Mouse (Mus musculus) layer of hippocampus, postnatal 10 days (tissue): ENCODE results near the gene Fosb. TPM values are rescaled to one million over a fixed set of nuclear protein-coding genes. Genes with fewer than 3 reads are reported as not detected.
A peak's percentile ranks its signal among the peaks of the same experiment; 100 is the strongest.

Experiments
- DNase-seq, 2 experiments: peaks; one replicate each; pipeline ENCODE4 v3.0.0; 2021; ENCODE audit warnings: low spot score in 2 of 2
- long read RNA-seq: library from polyadenylated mRNA; stranded (forward); transcript quantifications from one replicate; pipeline ENCODE4 v2.0.0, GENCODE M21; 2023
- total RNA-seq, 2 experiments: library from RNA; stranded (reverse); gene quantifications; 2 replicates each; pipeline ENCODE4 v1.2.3; 2021

Fosb gene
- 1 to 10 TPM; 1.4 to 2.0 TPM for total RNA-seq
- long read RNA-seq, result 0 reads

DNA sequence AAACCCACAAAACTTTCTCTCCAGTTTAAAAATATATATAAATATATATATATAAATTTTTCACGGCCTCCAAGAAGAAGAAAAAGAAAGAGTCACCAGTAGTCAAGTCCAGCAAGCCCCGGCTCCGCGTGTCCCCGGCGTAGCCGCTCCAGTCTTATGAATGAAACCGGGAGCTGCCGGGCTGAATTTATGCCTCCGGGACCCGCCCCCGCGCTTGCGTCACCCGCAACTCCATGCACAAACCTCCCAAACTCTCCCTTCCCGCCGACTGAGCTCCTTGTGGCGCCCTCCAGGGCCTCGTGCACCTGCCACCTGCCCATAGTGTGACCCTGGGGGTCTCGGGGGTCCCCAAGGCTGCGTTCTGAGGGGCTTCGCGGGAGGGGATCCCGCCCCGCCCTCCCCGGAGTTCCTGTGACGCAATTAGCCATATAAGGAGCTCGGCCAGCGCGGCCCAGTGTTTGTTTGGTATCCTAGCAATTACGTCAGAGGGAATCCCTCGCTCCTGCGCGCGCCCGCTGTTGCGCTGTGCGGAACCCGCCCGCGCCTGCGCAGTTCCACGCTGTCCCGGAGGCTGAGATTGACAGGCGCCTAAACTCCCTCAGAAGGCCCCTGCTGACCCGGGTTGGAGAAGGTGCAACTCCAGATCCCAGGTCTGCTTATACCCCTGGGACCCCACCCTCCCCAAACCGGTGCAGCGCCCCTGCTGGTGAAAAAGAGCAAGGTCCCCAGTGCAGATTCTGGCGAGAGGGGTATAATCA, at the start of gene Fosb:
Gene Fosb, minus strand, starts transcription at position 168 of the 758 bp plus-strand sequence.
- DNase-seq, result peak; percentile 92 to 95

DNA sequence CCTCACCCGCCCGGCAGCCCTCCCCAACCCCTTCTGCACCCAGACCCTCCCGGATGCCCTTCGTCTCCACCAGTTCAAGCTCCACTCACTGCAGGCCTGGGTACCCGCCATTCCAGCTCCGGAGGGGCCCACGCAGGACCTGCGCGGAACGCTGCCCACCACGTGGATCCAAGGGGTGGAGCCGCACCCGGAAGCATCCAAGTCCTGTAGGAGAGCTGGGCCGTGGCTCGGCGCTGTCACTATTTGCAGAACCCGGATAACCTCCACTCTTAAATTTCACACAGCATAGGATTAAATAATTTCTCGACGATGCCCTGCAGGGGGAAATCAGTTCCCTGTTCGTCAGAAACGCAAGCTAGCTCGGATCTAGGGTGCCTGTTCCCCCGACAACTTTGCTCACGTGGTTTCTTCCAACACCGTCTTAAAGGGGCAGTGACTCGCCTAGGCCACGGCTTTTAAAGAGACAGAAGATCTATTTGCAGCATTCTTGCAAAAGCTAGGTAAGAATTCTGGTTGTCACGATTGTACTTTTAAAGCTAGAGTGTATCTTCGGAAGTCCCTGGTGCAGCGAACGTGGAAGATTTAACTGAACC, 49.5 kb upstream of the Fosb start, which contains the start of the genes Cd3eap and Ppp1r13l:
Gene Cd3eap, minus strand, starts transcription at position 185 of the 593 bp plus-strand sequence.
Gene Ppp1r13l, plus strand, starts transcription at position 451 of the 593 bp plus-strand sequence.
- DNase-seq, result peak; percentile 86 to 91

DNA sequence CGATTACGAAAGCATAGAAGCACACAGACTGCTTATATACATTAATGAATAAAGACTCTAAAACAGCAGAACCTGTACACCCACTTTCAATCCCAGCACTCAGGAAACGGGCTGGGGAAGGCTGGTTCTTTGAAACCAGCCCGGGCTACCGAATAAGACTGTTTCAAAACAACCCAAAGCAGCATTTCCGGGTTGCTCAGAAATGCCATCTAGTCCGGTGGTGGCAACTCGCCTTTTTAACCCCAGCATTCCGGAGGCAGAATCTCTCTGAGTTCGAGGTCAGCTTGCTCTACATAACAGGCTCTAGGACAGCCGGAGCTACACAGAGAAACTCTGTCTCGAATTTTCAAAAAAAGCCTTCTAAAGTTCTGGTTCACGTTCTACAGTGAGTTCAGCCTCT, 48.8 kb upstream of the Fosb start:
- no peak for DNase-seq

DNA sequence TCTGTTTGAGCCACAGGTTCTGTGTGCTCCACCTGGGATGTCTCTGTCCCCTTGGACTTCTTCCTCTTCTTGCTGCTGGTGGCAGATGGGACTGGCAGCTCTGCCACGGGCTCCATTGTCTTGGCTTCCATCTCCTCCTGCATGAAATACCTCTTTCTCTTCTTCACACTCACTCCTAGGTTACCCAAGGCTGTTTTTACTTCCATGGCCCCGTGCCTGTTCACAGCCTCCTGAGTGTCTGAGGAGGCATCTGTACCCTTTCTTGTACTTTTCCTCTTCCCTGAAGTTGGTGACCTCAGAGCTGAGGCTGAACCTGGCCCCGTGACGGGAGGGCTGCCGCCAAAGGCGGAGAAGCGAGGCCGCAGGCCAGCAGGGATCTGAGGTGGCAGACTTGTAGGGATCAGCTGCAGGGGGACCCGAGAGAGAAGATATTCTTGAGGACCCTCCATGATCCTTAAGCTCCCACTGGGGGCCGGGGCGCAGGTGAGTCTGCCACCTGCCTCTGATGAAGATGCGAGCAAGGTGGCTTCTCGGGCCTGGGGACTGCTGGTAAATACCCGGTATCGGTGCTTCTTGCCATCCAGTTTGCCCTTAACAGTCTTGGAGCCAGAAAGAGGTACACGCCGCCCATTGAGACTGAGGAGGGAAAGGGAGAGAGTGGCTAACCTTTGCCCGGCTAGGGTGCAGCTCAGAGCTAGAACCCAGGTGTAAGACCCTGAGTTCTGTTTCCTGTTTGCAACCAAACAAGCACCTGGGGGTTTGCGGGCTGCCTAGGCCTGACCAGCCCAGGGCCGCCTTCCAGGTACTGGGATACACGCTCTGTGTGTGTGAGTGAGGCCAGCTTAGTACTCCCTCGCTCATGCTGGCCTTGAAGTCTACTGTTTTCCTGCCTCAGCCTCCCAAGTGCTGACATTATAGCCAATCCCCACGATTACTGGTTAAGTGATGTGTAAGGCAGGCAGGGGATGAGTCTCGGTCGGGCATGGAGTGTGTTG, 47.8 kb upstream of the Fosb start:
- no peak for DNase-seq

DNA sequence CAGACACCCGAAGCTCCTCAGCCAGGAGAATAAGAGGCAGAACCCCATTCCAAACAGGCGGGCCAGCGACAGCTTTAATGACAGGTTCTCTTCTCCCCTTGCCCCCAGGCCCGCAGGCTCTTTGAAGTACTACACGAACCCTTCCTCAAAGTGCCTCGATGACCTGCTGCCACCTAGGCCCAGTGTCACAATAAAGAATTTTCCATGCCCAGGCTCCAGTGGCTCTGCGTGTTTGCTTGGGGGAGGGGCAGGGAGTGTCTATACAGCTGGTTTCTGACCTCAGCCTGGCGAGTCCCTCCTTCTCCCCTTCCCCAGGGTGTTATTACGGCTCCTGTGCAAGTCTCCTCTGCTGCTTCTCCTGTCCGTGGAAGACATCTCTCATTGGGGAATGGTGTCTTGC, 46.5 kb upstream of the Fosb start:
- DNase-seq, result no peak

DNA sequence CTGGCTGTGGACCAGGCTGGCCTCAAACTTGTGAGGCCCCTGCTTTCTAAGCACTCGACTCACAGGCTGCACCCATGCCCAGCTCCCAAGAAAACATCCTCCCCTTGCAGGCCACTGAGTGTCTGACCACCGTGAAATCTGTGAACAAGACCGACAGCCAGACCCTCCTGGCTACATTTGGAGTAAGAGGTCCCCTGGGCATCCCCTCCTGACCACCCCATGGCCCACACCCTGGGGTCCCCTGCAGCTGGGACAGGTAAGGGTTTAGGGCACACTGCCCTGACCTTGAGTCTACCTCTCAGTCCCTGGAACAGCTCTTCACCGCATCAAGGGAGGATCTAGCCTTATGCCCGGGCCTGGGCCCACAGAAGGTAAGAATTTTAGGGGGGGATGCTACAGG, 45.1 kb upstream of the Fosb start:
- DNase-seq, result no peak

DNA sequence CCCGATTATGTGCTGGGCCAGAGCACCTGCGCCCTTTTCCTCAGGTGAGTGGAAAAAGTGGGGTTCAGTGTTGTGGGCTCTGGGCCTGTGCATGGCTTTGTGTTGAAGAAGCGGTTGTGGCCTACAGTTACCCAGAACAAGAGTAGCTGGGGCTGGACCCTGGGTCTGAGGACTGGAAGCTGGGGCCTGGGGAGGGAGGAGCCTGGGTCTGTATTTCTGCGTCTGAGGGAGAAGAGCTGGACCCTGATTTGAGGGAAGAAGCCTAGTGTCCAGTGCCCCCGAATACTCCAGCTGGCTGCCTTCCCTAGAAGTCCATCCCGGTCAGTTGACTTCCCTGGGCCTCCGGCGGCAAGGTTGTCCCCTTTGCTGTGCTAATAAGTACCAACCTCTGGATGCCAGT, 40.4 kb upstream of the Fosb start:
- DNase-seq, result no peak

DNA sequence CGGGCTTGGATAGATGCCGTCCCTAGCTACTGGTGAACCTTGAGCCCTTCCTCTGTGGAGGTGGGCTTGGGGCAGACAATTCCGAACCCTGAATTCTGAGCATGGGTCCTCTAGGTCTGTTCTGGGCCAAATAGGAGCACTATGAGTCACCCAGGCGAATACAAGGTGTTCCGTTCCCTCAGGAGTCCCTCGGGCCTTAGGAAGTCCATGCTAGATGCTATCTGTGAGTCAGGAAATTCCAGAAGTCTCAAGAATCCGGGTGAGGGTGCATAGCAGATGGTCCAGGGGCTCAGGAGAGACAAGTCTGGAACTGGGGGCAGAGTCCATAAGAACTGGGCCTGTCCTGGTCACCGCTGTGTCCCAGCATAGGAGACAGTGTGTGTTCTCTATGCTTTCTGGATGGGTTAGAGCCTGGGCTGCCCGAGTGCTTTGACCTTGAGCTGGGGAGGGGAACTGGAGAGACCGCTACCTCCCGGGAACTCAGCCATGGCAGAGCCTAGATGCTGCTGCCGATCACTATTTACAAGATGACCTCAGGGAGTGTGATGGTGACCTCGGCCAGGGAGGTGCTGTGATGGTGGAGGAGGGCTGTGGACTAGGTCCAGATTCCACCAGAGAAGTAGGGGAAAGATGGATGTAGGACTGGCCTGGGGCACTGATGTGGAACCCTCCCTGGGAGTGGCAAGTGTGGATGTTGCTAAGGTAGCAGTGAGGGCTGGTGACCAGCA, 39.5 kb upstream of the Fosb start:
- no peak for DNase-seq

DNA sequence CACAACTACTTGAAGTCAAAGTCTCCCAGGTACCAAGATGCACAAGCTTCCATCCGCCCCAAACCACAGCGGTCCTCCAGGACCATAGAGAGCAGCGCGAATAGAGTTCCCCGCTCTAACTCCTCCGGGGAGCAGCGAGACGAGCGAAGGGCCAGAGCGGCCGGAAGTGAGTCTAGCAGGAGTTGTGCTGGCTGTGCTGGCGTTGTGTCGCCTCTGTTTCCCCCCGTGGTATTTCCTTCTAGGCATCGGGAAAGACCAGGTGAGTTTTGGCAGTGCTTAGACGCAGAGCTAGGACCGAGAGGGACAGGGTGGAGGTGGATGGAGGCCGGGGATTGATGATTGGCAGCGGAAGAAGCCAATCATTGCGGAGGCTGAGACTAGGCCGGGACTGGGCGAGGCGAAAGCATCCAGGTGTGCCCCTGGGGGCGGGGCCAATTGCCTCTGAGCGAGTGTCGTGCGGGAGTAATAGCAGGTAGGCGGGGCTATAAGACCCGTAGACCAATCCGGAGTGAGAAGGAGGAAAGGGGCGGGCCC, 35.2 kb upstream of the Fosb start:
- DNase-seq, result peak; percentile 89 to 94

DNA sequence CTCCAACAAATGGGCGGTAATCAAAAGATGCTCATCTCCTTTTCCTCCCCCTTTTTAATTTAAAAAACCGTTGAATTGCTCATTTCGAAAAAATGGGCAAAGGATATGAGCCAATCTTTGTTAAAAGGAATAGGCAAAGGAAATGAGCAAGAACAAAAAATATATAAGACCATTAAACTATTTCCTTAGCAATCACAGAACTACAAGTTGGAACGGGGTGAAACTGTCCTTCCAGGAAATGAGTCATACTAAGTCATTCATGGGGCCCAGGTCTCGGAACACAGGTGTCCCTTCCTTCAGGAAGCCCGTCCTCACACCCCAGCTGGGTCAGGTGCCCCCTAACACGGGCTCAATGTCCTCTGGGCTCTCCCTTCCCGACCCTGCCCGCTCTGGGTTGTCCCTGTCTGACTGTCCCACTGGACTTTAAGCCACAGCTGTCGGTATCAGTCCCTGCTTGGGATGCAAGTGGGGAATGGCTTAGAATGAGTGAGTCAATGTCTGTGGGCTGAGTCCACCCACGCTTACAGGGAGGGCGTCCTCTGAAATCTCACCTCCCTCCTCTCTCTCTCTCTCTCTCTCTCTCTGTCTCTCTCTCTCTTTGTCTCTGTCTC, 34.5 kb upstream of the Fosb start, which contains the start of gene Ercc1:
Gene Ercc1, plus strand, starts transcription at position 542 of the 611 bp plus-strand sequence.
- no peak for DNase-seq

DNA sequence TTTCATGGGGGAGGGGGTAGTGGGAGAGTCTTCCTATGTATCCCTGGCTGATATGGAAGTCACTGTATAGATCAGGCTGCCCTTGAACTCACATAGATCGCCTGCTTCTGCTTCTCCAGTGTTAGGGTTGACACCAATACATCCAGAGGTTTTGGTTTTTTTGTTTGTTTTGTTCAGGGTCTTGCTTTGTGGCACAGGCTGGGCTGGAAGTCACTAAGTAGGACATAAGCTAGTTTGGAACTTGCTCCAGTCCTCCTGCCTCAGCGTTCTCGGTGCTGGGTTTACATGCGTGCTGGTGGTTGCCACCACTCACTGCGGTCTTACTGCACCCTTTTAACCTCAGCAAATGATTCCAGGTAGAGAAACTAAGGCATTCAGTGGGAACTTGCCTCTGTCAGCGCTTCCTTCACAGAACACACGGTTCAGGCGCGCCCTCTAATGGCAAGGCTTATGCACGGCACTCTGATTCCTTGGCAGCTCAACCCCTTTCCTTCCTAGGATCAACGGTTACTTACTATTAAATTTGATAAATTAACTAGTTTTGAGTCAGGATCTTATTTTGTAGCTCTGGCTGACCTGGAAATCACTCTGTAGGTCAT, 33.5 kb upstream of the Fosb start:
- peak; percentile 77 to 78 for DNase-seq

DNA sequence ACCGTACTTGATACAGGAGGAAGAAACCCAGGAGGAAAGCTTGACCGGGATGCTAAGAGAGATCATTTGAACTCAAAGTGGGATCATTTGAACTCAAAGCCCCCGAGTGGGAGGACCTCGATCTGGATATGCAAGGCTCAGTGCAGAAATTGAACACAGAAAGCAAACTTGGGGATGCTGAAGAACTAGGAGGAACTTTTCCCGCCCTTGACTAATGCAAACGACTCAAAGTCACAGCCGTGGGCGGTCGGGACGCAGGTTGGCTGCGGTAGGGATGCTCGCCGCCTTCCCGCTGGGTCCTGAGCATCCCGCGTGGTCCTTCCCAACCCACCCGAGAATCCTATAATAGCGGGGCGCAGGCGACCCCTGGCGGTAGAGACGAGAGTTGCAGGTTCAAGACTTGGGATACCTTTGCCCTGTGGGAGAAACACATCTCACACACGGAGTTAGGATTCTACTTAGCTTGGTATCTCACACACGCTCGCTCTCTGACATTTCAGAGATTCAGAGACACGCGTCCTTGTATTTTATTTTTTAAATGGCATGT, 32.7 kb upstream of the Fosb start:
- peak; percentile 92 to 94 for DNase-seq

DNA sequence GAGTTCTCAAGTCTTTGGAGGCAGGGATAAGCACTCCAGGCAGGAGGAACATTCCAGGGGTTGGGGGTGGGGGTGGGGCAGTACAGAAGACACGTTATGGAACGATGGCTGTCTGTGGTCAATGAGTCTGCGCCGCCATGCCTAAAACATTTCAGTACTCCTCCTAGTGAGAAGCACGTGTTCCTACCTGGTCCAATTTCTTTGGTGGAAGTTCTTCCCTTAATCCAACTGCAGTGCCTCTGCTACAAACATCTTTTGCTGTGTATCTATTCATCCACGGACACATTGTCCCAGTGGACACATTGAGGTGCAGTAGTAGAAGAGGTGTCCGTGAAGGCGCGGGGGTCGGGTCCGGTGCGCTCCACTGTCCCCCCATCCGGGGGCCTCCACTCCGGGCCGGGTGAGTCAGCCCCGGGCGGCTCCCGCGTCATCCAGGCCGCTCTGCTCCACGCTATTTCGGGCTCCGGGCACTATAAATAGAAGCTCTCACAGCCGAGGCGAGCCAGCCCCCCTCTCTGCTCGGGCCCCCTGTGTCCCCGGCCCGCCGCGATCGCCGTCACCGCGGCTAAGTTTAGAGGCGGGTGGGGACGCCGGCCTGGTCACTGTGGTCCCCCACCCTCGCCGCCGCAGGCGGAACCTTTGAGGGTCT, 32.0 kb upstream of the Fosb start:
- DNase-seq, result no peak

DNA sequence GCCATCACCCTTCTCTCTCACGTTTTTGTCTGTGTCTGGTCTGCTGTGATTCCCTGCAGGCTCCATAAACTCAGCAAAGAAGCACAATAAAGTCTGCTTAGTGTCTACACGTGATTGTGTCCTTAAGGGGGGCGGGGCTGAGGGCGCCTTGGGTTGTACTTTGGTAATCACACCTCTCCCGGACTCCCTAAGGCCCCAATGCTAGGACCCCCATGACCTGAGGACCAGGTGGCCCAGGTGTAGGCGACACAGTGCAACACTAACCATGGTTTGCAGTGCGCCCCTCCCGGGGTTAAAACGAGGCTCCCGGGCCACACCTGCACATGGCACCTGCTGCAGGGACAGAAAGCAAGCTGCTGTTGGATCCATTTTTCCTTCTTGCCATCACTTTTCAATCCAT, 31.4 kb upstream of the Fosb start:
- DNase-seq, result no peak

DNA sequence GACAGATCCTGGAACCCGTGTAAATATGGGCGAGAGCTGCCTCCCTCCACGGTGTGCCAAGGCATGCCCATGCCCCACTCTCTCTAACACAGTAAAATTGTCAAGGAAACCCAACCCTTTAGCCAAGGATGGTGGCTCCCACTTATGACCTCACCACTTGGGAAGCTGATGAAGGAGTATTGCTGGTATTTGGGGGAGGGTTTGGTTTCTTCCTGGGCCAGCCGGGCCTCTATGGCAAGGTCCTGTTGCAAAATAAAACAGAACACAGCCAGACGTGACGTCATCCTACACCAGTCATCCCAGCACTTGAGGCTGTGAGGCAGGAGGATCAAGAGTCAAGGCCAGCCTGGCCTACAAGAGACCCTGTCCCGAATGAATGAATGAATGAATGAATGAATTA, 28.7 kb upstream of the Fosb start:
- DNase-seq, result no peak

DNA sequence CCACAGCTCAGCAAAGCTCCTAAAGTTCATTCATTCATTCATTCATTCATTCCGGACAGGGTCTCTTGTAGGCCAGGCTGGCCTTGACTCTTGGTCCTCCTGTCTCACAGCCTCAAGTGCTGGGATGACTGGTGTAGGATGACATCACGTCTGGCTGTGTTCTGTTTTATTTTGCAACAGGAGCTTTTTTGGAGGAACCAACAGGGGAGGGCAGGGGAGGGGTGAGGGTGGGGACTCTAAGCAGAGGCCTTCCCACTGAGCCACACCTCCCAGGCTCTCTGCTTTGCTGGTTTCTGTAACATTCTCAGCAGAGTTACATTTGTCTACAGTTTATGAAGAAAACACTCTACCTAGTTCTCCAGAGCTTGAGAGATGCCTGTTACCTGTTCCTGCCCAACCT, 28.2 kb upstream of the Fosb start:
- DNase-seq, result no peak

DNA sequence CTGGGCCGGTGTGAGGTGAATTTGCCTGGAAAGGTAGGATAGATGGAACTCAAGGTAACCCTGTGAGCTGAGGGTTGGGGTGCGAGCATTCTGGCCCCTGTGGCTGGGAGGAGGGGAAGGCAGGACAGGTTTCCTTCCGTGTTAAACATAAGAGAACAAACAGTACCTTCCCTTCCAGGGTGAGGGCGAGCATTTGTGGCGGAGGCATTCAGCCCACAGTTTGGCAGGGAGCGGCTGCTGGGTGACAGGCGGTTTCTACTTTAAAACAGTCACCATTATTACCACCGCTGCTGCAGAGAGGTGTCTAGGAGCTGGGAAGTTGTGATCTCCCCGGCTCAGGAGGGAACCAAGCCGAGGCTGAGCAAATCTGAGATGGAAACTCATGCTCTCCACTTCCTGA, 27.3 kb upstream of the Fosb start:
- DNase-seq, result no peak

DNA sequence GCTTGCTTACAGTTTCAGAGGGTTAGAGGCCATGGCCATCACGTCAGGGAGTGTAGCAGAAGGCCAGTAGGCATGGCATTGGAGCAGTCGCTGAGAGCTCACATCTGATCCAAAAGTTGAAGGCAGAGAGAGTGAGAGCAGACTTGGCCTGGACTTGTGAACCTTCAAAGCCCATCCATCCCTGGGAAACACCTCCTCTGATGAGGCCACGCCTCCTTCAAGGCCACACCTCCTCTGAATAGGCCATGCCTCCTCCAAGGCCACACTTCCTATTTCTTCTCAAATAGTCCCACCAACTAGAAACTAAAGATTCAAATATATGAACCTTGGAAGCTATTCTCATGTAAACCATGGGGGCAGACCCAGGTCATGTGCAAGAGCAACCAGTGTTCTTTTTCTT, 25.7 kb upstream of the Fosb start:
- DNase-seq, result no peak
